Mouse (Mus musculus): ENCODE measurements around the gene Tspo. TPM values are rescaled to one million over a fixed set of nuclear protein-coding genes. Genes with fewer than 3 reads are reported as not detected.

Gene Tspo
- total RNA-seq, 2 experiments from 2014 or later: 7.9 to 10.6 TPM

DNA sequence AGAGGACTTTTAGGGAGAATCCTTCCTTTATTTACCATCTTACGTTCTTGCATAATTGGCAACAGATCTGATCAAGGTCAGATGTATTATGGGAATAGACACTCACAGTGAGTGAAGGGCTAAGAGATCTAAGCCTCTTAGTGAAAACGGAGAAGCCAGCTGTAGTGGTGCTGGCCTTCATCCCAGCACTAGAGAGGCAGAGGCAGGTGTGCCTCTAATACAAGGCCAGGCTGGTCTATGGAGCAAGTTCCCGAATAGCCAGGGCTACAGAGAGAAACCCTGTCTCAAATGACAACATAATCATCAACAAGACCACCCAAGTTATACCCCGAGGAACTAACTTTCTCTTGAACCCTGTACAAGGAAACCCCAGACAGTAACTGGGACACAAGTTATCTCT is 19.5 kb downstream of the Tspo start:
- DNase-seq (ENCODE audit: low spot score in 2 of 2): no peak

DNA sequence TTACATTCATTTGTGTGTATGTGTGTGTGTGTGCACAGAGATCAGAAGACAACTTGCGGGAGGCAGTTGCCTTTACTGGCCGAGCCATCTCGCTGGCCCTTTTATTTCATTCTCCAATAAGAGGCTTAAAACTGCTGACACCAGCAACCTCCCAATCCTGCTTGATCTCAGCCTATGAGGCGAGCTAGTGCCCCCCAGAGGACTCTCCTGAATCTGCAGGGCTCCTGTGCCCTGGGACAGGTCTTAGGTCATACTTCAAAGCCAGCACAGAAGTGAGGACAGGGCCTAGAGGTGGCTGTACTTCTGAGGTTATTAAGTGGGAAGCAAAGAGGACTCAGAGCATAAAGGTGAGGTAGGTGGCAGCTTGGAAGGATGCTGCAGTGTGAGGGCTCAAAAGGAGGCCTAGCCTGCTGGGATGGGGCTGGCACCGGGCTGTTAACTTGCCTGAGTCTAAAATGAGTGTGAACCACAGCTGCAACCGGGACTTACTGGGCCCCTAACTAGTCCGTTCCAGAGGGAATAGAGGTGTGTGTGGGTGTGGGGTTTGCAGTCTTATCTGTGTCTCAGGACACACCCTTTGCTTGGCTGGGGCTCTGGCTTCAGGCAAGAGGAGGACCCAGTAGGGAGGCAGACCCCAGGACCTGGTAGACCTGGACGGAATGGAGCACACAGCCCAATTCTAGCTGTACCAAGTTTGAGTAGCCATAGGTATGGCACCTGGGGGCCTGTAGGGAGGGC is 20.2 kb downstream of the Tspo start:
- no peak for DNase-seq (ENCODE audit: low spot score in 2 of 2)

DNA sequence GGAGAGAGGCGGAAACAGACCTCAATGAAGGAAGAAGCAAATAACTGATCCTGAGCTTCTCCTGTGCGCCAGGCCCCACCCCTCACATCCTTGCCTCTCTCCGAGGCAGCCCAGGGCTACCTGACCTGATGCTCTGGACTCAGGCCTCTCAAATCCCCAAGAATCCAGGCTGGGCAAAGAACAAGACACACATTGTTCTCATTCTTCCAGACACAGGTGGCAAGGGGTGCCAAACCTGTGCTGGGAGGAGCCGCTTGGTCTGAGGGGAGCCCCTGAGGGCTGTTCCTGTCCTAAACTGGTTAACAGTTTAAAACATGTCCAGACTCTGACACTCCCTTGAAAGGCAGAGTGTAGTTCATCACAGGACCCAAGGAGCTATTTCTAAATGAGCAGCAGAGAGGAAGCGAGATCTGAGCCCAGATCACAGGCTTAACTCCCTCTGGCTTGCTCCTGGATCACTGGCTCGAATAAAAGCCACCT is 21.4 kb downstream of the Tspo start:
- no peak for DNase-seq (ENCODE audit: low spot score in 2 of 2)

DNA sequence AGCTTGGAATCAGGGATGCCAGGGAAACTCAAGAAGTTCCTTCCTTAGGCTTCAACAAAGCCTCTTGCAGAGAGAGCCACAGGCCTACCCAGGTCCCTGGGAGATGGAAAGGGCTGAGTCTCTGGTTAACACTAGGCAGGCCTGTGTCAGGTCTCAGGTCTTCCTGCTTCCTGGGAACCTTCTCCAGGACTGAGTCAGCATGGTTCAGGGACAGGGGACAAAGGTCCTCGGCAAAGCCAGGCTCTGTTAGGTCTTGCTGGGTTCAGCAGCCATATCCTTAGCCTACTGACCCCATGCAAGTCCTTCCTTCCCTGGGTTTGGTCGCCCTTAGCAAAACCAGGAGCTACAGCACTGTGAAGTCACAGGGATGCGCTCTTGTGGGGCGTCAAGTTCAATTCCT is 27.4 kb downstream of the Tspo start:
- no peak for DNase-seq (ENCODE audit: low spot score in 2 of 2)

DNA sequence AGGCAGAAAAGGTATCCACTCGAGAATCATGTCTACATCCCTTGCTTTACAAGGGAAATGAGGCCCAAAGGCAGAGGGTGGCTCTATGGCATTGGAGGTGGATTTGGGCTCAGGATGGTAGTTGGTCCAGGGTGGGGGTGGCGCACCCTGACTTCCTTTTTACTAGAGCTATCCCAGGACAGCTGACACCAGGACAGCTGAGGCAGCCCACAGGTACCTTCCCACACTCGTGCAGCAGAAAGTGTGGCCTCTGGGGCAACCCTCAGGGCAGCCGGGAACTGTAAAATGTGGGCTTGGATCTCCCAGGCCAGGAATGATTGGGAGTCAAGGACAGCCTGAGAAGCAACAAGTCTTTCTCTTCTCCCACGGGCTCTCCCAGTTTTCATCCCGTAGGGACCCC is 28.4 kb downstream of the Tspo start:
- no peak for DNase-seq (ENCODE audit: low spot score in 2 of 2)

DNA sequence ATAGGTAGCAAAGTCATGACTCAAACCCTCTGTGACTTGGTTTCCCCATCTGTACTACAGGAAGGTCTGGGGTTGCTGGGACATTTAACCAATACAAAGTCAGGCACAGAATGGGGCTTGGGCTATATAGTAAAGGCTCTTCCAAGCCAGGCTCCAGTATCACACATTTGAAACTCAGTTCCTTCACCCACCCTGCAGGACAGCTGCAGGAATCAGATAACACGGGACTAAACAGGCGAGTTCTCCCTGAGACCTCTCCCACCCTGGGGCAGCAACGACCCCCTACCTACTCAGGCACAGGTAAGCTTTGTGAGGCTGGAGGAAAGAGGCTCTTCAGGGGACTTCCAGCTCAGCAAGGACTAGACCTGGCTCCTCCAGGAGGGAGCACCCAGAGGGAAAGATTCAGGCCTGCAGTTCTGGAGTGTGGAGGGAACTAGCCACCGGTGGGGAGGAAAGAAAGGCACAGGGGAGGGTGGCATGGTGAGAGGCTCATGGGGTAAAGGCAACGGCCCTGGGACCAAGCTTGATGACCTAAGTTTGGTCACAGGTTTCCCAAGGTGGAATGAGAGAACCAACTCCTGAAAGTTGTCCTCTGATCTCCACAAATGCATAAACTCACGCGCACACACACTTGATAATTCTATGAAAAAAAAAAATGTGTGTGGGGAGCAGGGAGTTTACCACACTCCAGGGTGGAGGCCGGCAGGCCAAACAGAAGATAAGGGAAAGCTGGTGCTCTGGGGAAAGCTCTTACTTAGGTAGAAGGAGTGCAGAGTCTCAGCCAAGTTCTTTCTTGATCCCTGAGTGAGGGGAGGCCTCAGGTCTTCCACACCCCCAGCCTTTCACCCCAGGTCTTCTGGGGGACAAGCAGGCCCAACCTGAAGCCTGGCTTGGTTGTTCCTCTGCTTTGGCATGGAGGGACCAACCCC is 29.1 kb downstream of the Tspo start:
- no peak for DNase-seq (ENCODE audit: low spot score in 2 of 2)

DNA sequence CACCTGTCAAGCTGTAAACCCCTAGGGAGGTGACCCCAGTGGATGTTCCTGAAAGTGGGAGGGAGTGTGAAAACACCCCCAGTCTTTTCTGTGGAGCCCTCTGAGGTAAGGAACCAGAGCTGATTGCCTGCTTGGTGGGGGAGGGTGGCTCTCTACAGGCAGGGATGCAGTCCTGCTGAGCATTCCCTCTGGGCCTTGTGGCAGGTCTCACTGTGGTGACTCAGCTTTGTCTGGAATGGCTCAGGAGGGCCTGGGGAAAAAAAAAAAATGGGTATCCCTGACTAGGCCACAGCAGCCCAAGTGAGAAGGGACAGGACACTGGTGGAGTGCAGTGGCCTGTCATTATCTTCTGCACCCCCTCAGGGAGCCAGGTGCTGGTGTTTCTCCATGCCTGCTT is 29.8 kb downstream of the Tspo start:
- DNase-seq (ENCODE audit: low spot score in 2 of 2): no peak

DNA sequence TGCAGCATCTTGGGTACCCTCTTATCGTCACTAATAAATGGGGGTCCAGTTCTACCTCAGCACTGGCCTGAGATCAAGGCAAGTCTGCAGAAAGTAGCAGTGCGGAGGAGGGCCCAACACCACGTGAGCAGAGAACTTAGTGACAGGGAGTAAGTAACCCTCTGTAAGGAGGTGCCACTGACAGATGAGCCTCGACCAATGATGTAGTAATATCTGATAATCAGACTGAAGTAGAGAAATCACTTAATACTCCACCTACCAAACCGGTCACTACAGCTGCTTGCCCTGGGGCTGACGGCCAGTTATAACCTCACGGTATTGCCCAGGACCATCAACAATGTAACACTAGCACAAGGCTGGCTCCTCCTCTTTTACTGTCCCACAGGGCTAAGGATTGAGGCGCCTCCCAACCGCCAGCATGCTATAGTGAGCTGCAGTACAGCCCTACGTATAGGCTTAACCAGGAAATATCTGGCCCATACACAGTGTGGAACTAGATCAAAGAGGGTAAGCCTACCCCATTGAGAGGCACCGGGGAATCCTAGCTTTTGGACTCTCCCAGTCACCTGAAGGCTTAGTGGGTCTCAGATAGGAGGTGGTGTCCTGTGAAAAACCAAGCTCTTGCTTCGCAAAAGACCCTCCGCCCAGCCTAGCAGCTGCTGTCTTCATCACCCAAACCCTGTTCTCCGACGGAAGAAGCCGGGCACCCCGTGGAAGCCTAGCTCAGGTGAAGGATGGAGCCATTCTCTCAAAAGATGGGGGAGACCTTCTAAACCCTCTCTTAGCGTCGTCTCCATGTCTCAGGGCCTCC is 30.5 kb downstream of the Tspo start:
- no peak for DNase-seq (ENCODE audit: low spot score in 2 of 2)

DNA sequence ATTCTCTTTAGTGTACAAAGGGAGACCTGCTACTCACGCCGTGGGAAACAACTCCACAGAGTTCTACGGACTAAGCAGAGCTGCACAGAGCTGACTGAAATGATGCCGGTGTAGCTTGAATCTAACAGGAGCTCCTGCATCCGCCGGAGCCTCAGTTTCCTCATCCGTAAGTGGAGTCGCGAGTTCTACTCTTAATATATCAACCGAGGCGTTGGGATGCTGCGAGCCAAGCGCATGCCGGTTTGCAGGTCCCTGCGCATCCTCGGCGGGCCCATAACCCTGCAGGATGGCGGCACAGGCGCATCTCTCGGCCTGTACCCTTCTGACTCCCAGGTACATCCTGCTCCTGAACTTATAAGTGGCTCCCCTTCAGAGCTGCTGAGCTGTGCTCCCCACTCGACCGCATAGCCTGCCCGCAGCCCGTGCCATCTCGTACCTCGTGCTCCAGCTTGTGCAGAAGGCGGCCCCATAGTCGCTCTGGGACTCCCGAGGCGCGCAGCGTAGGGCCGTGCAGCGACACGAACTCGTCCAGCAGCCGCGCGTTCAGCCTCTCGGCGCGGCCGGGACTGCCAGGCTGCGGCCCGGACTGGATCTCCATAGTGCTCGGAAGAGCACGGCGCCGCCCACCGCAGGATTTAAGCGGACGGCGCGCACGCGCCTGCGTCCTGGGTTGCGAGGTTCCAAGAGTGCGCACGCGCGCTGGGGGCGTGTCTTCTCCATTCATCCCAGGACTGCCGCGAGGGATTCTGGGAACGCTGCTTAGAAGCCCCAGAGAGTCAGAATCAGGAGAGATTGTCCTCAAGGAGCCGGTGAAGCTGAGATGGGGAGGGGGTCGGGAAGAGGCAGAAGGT is 31.3 kb downstream of the Tspo start, which contains the start of gene Ttll12:
TSS of gene Ttll12 (minus strand) at position 645 of the 851 bp plus-strand sequence.
- DNase-seq (ENCODE audit: low spot score in 2 of 2): peak; percentile 98

DNA sequence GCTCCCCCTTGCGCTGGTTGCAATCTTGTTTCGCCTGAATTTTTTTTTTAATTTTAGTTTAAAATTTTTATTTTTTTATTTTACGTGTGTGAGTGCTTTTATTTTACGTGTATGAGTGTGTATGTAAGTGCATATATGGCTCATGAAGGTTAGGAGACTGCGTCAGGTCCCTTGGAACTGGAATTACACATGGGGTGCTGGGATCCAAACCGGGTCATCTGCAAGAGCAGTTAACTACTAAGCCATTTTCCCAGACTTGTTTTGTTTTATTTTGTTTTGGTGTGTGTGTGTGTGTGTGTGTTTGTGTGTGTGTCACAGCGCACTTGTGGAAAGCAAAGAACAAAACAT is 31.9 kb downstream of the Tspo start:
- no peak for DNase-seq (ENCODE audit: low spot score in 2 of 2)

DNA sequence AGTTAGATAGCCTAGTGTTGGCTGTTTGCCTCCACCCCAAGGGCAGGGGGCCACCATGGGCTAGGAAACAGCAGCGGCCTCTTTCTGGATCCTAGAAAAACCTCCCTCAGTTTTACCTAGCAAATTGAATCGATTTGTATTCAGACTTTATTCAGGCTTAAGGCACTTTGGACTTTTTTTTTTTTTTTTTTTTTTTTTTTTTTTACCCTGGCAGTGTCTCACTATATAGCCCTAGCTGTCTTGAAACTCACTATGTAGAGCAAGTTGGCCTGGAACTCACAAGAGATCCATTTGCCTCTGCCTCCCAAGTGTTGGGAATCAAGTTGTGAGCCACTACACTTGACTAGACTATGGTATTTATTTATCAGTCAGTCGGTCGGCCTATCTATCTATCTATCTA is 33.4 kb downstream of the Tspo start:
- no peak for DNase-seq (ENCODE audit: low spot score in 2 of 2)

DNA sequence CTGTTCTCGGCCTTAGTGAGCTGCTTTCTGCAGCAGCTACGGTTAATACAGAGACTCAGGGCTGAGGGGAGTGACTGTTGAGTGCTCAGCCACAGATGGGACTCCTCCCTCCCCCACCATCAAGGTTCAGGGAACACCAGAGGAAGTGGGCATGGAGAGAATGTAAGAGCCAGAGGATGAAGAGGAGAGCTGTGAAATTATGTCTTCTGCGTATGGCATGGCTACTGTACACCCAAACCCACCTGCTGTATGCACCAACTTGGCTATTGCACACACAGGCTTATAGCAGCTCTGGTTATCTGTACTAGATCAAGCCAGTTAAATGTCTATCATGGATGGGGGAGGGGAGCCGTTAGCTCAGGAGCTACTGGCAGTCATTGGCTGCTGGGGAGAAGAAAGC is 37.8 kb downstream of the Tspo start:
- no peak for DNase-seq (ENCODE audit: low spot score in 2 of 2)

DNA sequence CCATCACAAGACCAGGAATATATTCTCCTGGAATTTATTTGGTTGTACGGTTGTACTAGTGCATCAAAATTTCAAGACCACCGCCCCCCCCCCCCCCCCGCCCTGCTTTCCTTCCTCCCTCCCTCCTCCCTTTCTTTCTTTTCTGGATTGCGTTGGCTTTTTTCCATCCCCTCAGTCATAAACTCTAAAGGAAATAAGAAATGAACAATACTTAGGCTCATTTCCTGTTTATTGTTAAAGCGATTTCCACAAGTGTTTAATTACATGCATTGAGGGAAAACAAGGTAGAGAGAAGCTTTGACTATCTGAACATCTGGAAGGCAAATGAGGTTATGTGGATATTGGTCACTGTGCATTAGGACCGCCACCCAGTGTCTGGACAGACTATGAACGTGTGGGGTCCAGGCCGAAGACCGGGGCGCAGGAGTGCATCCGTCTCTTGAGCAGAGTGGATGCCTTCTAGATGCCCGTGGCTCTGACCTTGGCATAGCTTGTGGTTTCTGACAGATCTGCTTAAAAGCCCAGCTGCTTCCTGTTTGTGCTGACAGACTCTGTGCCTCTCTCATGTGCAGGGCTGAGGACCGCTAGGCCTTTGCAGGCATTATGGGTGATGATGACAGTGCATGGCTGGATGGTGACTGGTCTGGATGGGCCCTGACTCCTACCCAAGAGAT is 39.1 kb downstream of the Tspo start:
- DNase-seq (ENCODE audit: low spot score in 2 of 2): no peak

DNA sequence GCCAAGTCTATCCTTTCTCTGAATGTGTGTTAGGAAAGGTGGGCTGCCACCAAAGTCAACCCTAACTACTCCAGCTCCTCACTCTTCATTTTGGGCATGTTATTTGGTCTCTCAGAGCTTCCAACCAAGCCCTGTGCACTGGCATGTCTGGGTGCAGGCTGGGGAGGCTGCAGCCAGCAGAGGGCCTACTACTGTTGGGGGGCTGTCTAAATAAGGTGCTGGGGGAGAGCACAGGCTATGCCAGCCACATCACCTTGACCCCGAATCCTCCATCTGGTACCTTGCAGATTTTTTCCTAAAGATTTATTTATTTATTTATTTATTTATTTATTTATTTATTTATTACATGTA is 39.6 kb downstream of the Tspo start:
- DNase-seq (ENCODE audit: low spot score in 2 of 2): no peak

DNA sequence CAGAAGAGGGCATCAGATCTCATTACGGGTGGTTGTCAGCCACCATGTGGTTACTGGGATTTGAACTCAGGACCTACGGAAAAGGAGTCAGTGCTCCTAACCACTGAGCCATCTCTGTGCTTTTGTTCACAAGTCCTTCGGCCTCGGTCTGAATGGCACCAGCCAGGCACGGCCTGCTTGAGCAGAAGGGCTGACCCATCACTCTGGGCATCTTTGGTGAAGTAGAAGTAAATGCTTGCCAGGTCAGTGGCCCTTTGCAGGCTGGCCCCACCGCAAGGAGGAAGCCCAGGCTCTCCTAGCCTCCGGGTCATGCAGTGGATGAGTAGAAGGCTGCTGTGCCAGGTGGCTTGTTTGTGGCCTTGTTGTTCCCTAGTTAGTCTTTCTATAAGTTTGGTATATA is 40.0 kb downstream of the Tspo start:
- DNase-seq (ENCODE audit: low spot score in 2 of 2): no peak

DNA sequence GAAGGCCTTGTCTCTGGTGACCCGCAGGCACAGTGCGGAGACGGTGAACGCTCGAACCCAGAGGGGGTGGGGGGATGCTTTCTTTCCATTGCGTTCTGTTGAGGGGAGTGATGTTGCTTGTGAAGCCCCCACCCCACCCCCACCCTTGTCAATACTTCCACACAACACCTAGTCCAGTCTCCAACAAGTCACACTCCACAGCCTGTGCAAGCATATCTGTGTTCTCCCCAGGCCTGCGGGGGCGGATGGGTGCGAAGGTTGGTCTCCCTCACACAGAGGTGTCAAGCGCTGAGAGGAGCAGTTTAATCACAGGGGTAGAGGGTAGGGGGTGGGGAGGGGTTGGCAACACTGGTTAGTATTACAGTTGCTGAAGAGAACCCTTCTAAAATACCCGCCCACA is 42.8 kb downstream of the Tspo start:
- no peak for DNase-seq (ENCODE audit: low spot score in 2 of 2)

DNA sequence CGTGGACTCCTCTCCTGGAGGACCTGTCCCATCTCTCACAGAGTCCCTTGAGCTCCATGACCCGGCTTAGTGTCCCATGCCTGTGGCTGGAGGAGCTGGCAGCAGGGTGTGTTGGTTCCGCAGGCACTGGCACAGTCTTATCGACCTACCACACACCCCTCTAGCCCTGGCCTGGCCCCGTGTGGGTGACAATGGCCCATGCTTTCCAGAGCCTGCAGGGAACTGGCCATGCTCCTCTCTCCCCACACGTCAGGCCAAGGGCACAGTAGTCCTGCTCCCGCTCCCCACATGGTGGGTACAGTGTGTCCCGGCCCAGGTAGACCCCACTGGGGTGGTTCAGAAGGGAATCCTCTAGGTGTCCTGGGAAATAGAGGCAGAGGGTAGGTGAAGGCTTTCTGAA is 43.3 kb downstream of the Tspo start:
- DNase-seq (ENCODE audit: low spot score in 2 of 2): no peak

DNA sequence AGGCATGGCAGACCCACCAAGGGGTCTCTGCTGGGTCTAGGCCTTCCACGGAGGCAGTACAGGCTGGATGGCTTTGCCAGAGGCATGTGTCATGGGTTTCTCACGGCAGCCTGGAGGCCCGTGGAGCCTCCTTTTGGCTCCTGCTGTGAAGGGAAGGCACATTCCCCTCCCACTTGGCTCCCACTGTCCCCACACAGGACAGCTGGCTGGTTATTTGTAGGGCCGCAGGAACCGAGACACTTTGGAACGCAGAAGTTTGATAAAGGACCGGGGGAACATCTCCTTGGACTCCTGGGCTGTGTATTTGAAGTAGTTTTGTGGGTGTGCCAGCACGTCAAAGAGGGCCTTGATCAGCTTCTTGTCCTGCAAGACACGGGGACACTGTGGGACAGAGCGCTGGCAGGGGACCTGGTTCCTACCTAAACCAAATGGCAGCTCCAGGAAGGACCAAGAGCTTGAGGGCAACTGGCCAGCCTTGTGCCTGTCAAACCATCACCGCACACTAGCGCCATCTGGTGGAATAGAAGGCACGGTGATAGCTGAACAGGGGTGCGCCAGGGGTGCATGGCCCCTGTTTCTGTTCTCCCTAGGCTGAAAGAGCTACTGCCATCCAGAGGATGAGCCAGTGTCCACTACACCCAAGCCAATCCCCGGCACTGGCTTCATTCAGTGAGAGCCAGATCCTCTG is 43.9 kb downstream of the Tspo start:
- peak; percentile 53 to 62 for DNase-seq (ENCODE audit: low spot score in 2 of 2)

DNA sequence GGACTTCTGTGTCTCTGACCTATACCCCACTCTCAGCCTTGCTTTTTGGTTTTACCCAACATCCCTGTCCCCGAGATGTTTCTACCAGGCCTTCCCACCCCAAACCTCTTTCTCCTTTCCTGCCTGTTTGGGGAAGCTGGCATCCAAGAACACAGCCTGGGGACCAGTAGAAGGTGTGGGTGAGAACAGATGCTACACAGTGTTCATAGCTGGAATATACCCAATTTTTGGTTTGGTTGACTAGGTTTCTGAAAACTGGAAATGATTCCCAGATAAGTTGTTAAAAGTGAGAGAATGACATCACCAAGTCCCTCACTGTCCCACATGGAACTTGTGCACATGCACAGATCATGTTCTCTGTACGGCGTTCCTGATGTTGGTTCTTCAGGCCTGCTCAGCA is 51.9 kb downstream of the Tspo start:
- peak; percentile 47 to 49 for DNase-seq (ENCODE audit: low spot score in 2 of 2)
